Comparison of ENCODE assay signal across 8 mouse cellular contexts in the genomic region with DNA sequence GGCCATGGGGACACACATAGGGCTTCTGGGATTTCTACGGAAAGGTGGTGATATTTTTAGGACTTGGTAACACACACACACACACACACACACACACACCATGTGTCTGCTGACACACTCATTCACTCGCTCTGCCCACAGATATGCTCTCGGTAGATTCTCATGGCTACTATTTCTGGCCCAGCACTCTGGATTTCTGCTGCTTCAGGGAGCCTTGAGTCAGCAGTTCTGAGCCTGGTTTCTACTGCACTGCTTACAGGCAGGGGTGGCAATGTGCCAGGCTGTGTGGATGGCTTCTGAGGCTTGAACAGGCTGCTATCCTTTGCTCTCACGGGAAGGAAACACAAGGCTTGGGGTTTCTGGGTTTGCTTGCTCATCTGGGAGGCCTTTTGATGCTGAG.
DNase-seq lines count a peak whose midpoint lies in the region; ATAC-seq lines count a peak whose summit lies in the region.

No protein-coding gene starts in this region.

- peaks cover 7% of the 10 kb centered on the region; the same call in 1 of the 2 replicates for H3K36me3 ChIP-seq in heart, embryonic 16.5 days (ENCODE audit: control insufficient read depth, insufficient read depth)

- H3K27me3 ChIP-seq in heart, embryonic 16.5 days (ENCODE audit: control insufficient read depth, insufficient read depth, low read length): no peaks in the 10 kb centered on the region

- peak; percentile 57 to 74 for DNase-seq in adrenal gland, adult (ENCODE audit: inconsistent age in 2 of 2, low spot score in 1 of 2)
- no peak for DNase-seq in adrenal gland, postnatal 4 days (ENCODE audit: low spot score in 2 of 2)
- DNase-seq in urinary bladder, postnatal 14 days (ENCODE audit: low spot score): peak; percentile 59
- no peak for DNase-seq in urinary bladder, adult 2 months (ENCODE audit: low spot score)
- DNase-seq in left cerebral cortex, adult 8-10 months (ENCODE audit: low spot score in 2 of 2): peak; percentile 55 to 91
- no peak for DNase-seq in spleen, adult 12 weeks (ENCODE audit: low spot score)

- no peak overlapping the region for H3K4me3 ChIP-seq in heart, embryonic 16.5 days (ENCODE audit: low read length)

- 22% methylated on average over 4 of the region's 4 CpGs for WGBS in heart, embryonic 16.5 days

- no peak overlapping the region for H3K9ac ChIP-seq in heart, embryonic 16.5 days (ENCODE audit: low read length)

- ATAC-seq in heart, embryonic 16.5 days (replicated peaks; ENCODE audit: extremely low read depth, insufficient read depth, low FRiP score): peak; percentile 88
- no peak for ATAC-seq in CD4-positive, CD25-positive, alpha-beta regulatory T cell, adult 4 months

- no peaks in the 10 kb centered on the region for H3K9me3 ChIP-seq in heart, embryonic 16.5 days (replicated peaks; ENCODE audit: control insufficient read depth, low read length)

- peak overlapping the region; percentile 85 for H3K27ac ChIP-seq in heart, embryonic 16.5 days (ENCODE audit: low read length)

- peaks cover 17% of the 10 kb centered on the region for H3K4me1 ChIP-seq in heart, embryonic 16.5 days (ENCODE audit: control insufficient read depth, insufficient read depth, low read length)

- no peak overlapping the region for H3K4me2 ChIP-seq in heart, embryonic 16.5 days (ENCODE audit: low read depth, low read length)

Comparison
In these comparisons a context has a peak if more than half of its experiments do, and no peak if none do; other contexts are left out.
1. DNase-seq: peak in adrenal gland, adult (2 of 2), urinary bladder, postnatal 14 days (single experiment) and left cerebral cortex, adult 8-10 months (2 of 2); none in adrenal gland, postnatal 4 days (0 of 2), urinary bladder, adult 2 months (single experiment) and spleen, adult 12 weeks (single experiment).